Mouse (Mus musculus): ENCODE results near the gene Wdr82. TPM values are rescaled to one million over a fixed set of nuclear protein-coding genes. Genes with fewer than 3 reads are reported as not detected.
A peak's percentile ranks its signal among the peaks of the same experiment; 100 is the strongest.

The Wdr82 gene
- polyA plus RNA-seq, 1 experiment from 2014 or later = 40.2 TPM

GRCm38 (mm10) chr9:106199535-106200272 is 29.0 kb downstream of the Wdr82 start, which contains the start of gene Ppm1m:
Gene Ppm1m, minus strand, starts transcription at chr9:106199746.
- Histone ChIP-seq H3K4me1 (replicated peaks; ENCODE audit: control insufficient read depth, insufficient read depth, low read length) (peaks cover 33% of the 10 kb centered on the region), H3K9ac (peak within 1 kb of the TSS; percentile 58), H3K9me3 (ENCODE audit: control insufficient read depth, low read length) (no peaks in the 10 kb centered on the region), H3K4me3 (replicated peaks; ENCODE audit: low read length) (peak within 1 kb of the TSS; percentile 43), H3K27me3 (ENCODE audit: control insufficient read depth, insufficient read depth, low read length) (no peaks in the 10 kb centered on the region), H3K4me2 (replicated peaks) (peak within 1 kb of the TSS; percentile 63), H3K36me3 (replicated peaks; ENCODE audit: control insufficient read depth, insufficient read depth) (no peaks in the 10 kb centered on the region), H3K27ac (no peak within 1 kb of the TSS)
- WGBS = 40% methylated on average over 18 of the region's 18 CpGs
- ATAC-seq (ENCODE audit: low FRiP score) (no peak), DNase-seq (ENCODE audit: low spot score) (no peak)

GRCm38 (mm10) chr9:106201895-106202294 is 31.2 kb downstream of the Wdr82 start:
- Histone ChIP-seq H3K4me1 (replicated peaks; ENCODE audit: control insufficient read depth, insufficient read depth, low read length) (peaks cover 24% of the 10 kb centered on the region), H3K9me3 (ENCODE audit: control insufficient read depth, low read length) (no peaks in the 10 kb centered on the region), H3K9ac (no peak overlapping the region), H3K36me3 (replicated peaks; ENCODE audit: control insufficient read depth, insufficient read depth) (no peaks in the 10 kb centered on the region; the same call in 1 of the 2 replicates), H3K4me3 (replicated peaks; ENCODE audit: low read length) (peak overlapping the region; percentile 85; the same call in 1 of the 2 replicates), H3K27ac (no peak overlapping the region), H3K4me2 (replicated peaks) (peak overlapping the region; percentile 76), H3K27me3 (ENCODE audit: control insufficient read depth, insufficient read depth, low read length) (no peaks in the 10 kb centered on the region)
- 82% methylated on average over 3 of the region's 3 CpGs for WGBS
- DNase-seq (ENCODE audit: low spot score) (no peak), ATAC-seq (ENCODE audit: low FRiP score) (no peak)

DNA sequence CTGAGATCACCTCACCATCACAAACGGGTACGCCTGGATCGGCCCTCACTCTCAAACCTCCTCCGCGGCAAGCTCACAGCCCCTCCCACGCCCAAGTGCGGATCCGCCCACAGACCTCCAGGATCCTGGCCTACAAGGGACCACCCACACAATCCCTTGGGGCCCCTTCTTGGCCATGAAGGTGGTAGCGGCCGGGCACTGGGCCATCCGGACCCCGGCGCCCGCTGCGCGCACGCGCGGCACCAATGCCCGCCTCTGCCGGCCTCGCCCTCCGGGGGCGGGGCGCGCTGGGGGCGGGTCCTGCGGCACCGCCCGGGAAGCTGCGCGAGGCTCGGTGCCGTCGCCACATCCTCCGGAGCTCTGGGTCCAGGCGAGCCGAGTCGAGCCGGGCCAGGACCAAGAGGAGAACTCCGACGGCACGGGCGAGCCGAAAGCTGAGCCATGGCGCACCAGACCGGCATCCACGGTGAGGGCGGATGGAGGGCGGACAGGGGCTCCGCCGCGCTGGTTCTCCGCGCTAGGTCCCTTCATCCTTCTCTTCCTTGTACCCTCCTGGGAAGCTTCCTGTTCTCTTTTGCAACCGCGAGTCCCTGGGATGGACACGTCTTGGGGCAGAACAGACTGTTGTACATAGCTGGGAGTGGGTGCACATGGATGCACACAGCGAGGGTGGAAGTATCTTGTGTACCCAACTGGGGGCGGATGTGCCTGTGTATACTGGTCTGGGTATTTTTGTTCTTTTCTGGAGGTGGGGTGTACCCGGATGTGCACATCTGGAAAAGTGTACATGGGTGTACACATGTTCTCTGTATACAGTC is 32.3 kb downstream of the Wdr82 start, which contains the start of gene Twf2:
Gene Twf2 (plus strand): TSS at position 290 of the 818 bp plus-strand sequence.
- H3K9me3 ChIP-seq (ENCODE audit: control insufficient read depth, low read length) = no peaks in the 10 kb centered on the region
- H3K4me1 ChIP-seq (replicated peaks; ENCODE audit: control insufficient read depth, insufficient read depth, low read length) = peaks cover 24% of the 10 kb centered on the region

GRCm38 (mm10) chr9:106203990-106204851 is 33.5 kb downstream of the Wdr82 start:
- Histone ChIP-seq H3K27ac (no peak overlapping the region), H3K4me1 (replicated peaks; ENCODE audit: control insufficient read depth, insufficient read depth, low read length) (peaks cover 24% of the 10 kb centered on the region), H3K36me3 (replicated peaks; ENCODE audit: control insufficient read depth, insufficient read depth) (no peaks in the 10 kb centered on the region; the same call in 1 of the 2 replicates), H3K27me3 (ENCODE audit: control insufficient read depth, insufficient read depth, low read length) (no peaks in the 10 kb centered on the region), H3K4me3 (replicated peaks; ENCODE audit: low read length) (no peak overlapping the region), H3K9ac (peak overlapping the region; percentile 93; the same call in 1 of the 2 replicates), H3K9me3 (ENCODE audit: control insufficient read depth, low read length) (no peaks in the 10 kb centered on the region), H3K4me2 (replicated peaks) (peak overlapping the region; percentile 76)
- no peak for ATAC-seq (ENCODE audit: low FRiP score)
- DNase-seq (ENCODE audit: low spot score) = no peak
- 71% methylated on average over 7 of the region's 7 CpGs for WGBS

More for the DNA sequence above, 32.3 kb downstream of the Wdr82 start, which contains the start of gene Twf2:
- WGBS = 2% methylated on average over 61 of the region's 61 CpGs
- H3K9ac ChIP-seq = peak within 1 kb of the TSS; percentile 93
- peak within 1 kb of the TSS; percentile 85 for H3K4me3 ChIP-seq (replicated peaks; ENCODE audit: low read length)
- peak within 1 kb of the TSS; percentile 76 for H3K4me2 ChIP-seq (replicated peaks)
- DNase-seq (ENCODE audit: low spot score) (peak; percentile 87), ATAC-seq (ENCODE audit: low FRiP score) (peak; percentile 88)
- H3K36me3 ChIP-seq (replicated peaks; ENCODE audit: control insufficient read depth, insufficient read depth) = no peaks in the 10 kb centered on the region; the same call in 1 of the 2 replicates
- H3K27me3 ChIP-seq (ENCODE audit: control insufficient read depth, insufficient read depth, low read length) = no peaks in the 10 kb centered on the region
- peak within 1 kb of the TSS; percentile 76 for H3K27ac ChIP-seq

DNA sequence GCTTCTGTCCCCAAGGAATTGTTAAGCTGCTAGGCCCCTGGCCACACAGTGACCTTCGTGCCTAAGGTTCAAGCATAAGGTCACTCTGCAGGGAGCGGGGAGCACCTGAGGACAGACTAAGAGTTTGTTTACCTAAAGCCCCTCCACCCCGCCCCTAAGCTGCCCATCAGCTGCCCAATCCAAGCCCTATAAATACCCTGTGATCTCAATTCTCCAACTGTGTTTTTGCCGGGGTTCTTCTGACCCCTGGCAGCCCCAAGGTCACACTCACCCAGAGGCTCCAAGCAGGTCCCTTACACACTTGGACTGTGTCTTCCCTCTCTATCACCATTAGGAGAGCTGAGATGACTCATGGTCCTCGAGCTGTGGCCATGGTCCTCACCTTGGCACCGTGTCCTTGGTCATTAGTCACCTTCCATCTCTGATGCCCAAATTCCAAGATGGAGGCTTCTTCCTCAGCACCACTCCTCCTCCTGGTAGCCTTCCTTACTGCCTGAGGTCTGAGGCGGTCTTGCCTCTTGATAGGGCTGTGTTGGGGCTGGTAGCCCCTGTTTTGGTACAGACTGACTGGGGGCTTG is 35.1 kb downstream of the Wdr82 start:
- no peaks in the 10 kb centered on the region for H3K27me3 ChIP-seq (ENCODE audit: control insufficient read depth, insufficient read depth, low read length)
- peaks cover 24% of the 10 kb centered on the region for H3K4me1 ChIP-seq (replicated peaks; ENCODE audit: control insufficient read depth, insufficient read depth, low read length)
- H3K9me3 ChIP-seq (ENCODE audit: control insufficient read depth, low read length) = no peaks in the 10 kb centered on the region
- no peak for DNase-seq (ENCODE audit: low spot score)
- H3K27ac ChIP-seq = no peak overlapping the region
- 84% methylated on average over 7 of the region's 7 CpGs for WGBS
- H3K4me3 ChIP-seq (replicated peaks; ENCODE audit: low read length) = no peak overlapping the region
- no peak overlapping the region for H3K9ac ChIP-seq
- H3K4me2 ChIP-seq (replicated peaks) = no peak overlapping the region
- ATAC-seq (ENCODE audit: low FRiP score) = no peak
- H3K36me3 ChIP-seq (replicated peaks; ENCODE audit: control insufficient read depth, insufficient read depth) = no peaks in the 10 kb centered on the region; the same call in 1 of the 2 replicates

- H3K27me3 ChIP-seq (ENCODE audit: control insufficient read depth, insufficient read depth, low read length) = no peaks in the 10 kb centered on the region
- no peaks in the 10 kb centered on the region; the same call in 1 of the 2 replicates for H3K36me3 ChIP-seq (replicated peaks; ENCODE audit: control insufficient read depth, insufficient read depth)
- no peak overlapping the region for H3K27ac ChIP-seq
- DNase-seq (ENCODE audit: low spot score) (no peak), ATAC-seq (ENCODE audit: low FRiP score) (no peak)
- no peaks in the 10 kb centered on the region for H3K9me3 ChIP-seq (ENCODE audit: control insufficient read depth, low read length)
- H3K9ac ChIP-seq = no peak overlapping the region
- H3K4me3 ChIP-seq (replicated peaks; ENCODE audit: low read length) = no peak overlapping the region
- WGBS = 94% methylated on average over 2 of the region's 2 CpGs
- H3K4me1 ChIP-seq (replicated peaks; ENCODE audit: control insufficient read depth, insufficient read depth, low read length) = peaks cover 29% of the 10 kb centered on the region
- no peak overlapping the region for H3K4me2 ChIP-seq (replicated peaks)
Measured at GRCm38 (mm10) chr9:106206515-106206914, 35.8 kb downstream of the Wdr82 start.

- Histone ChIP-seq H3K4me2 (replicated peaks) (no peak overlapping the region), H3K4me3 (replicated peaks; ENCODE audit: low read length) (no peak overlapping the region), H3K9ac (no peak overlapping the region), H3K36me3 (replicated peaks; ENCODE audit: control insufficient read depth, insufficient read depth) (peaks cover 9% of the 10 kb centered on the region), H3K27ac (no peak overlapping the region), H3K27me3 (ENCODE audit: control insufficient read depth, insufficient read depth, low read length) (no peaks in the 10 kb centered on the region), H3K4me1 (replicated peaks; ENCODE audit: control insufficient read depth, insufficient read depth, low read length) (peaks cover 28% of the 10 kb centered on the region), H3K9me3 (ENCODE audit: control insufficient read depth, low read length) (no peaks in the 10 kb centered on the region)
- no peak for DNase-seq (ENCODE audit: low spot score)
- 89% methylated on average over 5 of the region's 5 CpGs for WGBS
- ATAC-seq (ENCODE audit: low FRiP score) = no peak
Measured at GRCm38 (mm10) chr9:106208181-106208580, 37.5 kb downstream of the Wdr82 start.

- no peak overlapping the region for H3K4me2 ChIP-seq (replicated peaks)
- H3K27me3 ChIP-seq (ENCODE audit: control insufficient read depth, insufficient read depth, low read length) = no peaks in the 10 kb centered on the region
- H3K9me3 ChIP-seq (ENCODE audit: control insufficient read depth, low read length) = no peaks in the 10 kb centered on the region
- WGBS = 92% methylated on average over 4 of the region's 4 CpGs
- no peak overlapping the region for H3K27ac ChIP-seq
- DNase-seq (ENCODE audit: low spot score) (no peak), ATAC-seq (ENCODE audit: low FRiP score) (no peak)
- H3K9ac ChIP-seq = no peak overlapping the region
- H3K4me3 ChIP-seq (replicated peaks; ENCODE audit: low read length) = no peak overlapping the region
- H3K36me3 ChIP-seq (replicated peaks; ENCODE audit: control insufficient read depth, insufficient read depth) = peaks cover 27% of the 10 kb centered on the region
- H3K4me1 ChIP-seq (replicated peaks; ENCODE audit: control insufficient read depth, insufficient read depth, low read length) = peaks cover 11% of the 10 kb centered on the region; the same call in 1 of the 2 replicates
Measured at GRCm38 (mm10) chr9:106209954-106210353, 39.2 kb downstream of the Wdr82 start.
